Mouse (Mus musculus) lung, embryonic 16.5 days (tissue): ENCODE measurements at regions not wholly inside any gene's neighbourhood (a gene's known extent, or its start where the extent isn't known, plus 50 kb on each side); places are given as distances from the start of the nearest gene placed in this dataset.

ENCODE experiments used
- ATAC-seq: fragments of 200-750 bp; cut with Nextera tagmentation; 2 replicates; pipeline ENCODE4 v1.8.0; 2017; ENCODE audit warnings: low read depth, mild to moderate bottlenecking, moderate library complexity
- H3K27ac ChIP-seq: fragments of 300-500 bp; sonication (generic); 2 replicates; pipeline ENCODE4 v1.5.1; 2014; ENCODE audit warnings: mild to moderate bottlenecking, control low read depth, low read length
- H3K27me3 ChIP-seq: fragments of 300-500 bp; sonication (generic); 2 replicates; pipeline ENCODE4 v1.6.1; 2014; ENCODE audit warnings: low read depth, low read length, mixed read lengths; ENCODE audit not compliant: control insufficient read depth, insufficient read depth
- H3K36me3 ChIP-seq: fragments of 300-500 bp; sonication (generic); 2 replicates; pipeline ENCODE4 v1.6.1; 2014; ENCODE audit warnings: low read length; ENCODE audit not compliant: control insufficient read depth, insufficient read depth
- H3K4me1 ChIP-seq: fragments of 300-500 bp; sonication (generic); replicated peaks from 2 replicates; pipeline ENCODE4 v1.6.1; 2014; ENCODE audit warnings: low read length, mixed read lengths; ENCODE audit not compliant: control insufficient read depth, insufficient read depth
- H3K4me2 ChIP-seq: fragments of 300-500 bp; sonication (generic); 2 replicates; pipeline ENCODE4 v1.6.1; 2014; ENCODE audit warnings: low read depth, low read length, control low read depth
- H3K4me3 ChIP-seq: fragments of 300-500 bp; sonication (generic); 2 replicates; pipeline ENCODE4 v1.5.1; 2014; ENCODE audit warnings: mild to moderate bottlenecking, low read length, control low read depth
- H3K9ac ChIP-seq: fragments of 300-500 bp; sonication (generic); 2 replicates; pipeline ENCODE4 v1.6.1; 2014; ENCODE audit warnings: low read length, control low read depth
- H3K9me3 ChIP-seq: fragments of 300-500 bp; sonication (generic); 2 replicates; pipeline ENCODE4 v1.6.1; 2016; ENCODE audit warnings: low read length; ENCODE audit not compliant: control insufficient read depth
- WGBS: fragments of 180-500 bp; shearing (Covaris S2); extraction: QIAGEN DNeasy Blood & Tissue Kit; methylation state at CpG from one replicate; pipeline ENCODE4 v1.1.7; 2014; 5-methylcytosine and 5-hydroxymethylcytosine counted together

DNA sequence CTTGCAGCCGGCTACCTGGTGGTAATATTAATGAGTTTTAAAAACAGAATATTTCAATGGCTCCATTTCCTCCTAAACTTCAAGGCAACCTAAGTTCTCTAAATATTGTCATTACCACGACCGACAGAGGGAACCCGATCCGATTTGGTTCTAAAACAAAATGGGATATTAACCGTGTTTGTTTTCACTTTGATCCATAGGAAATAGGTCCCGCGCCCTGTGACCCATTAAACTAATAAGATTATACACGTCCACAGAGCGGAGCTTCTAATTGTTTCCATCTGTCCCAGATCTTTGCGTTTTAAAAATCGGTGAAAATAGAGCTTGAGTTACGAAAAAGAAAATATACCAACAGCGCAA lies 254.8 kb upstream of the Nfe2l3 start:
- no peak overlapping the region for H3K27ac ChIP-seq
- 2% methylated on average over 14 of the region's 14 CpGs for WGBS
- H3K9ac ChIP-seq: no peak overlapping the region
- no peaks in the 10 kb centered on the region for H3K36me3 ChIP-seq
- peak overlapping the region; percentile 44 for H3K4me3 ChIP-seq
- H3K4me1 ChIP-seq: peaks cover 4% of the 10 kb centered on the region; the same call in 1 of the 2 replicates
- no peaks in the 10 kb centered on the region for H3K9me3 ChIP-seq
- peak overlapping the region; percentile 58 for H3K4me2 ChIP-seq
- ATAC-seq: no peak
- H3K27me3 ChIP-seq: peaks cover 65% of the 10 kb centered on the region

DNA sequence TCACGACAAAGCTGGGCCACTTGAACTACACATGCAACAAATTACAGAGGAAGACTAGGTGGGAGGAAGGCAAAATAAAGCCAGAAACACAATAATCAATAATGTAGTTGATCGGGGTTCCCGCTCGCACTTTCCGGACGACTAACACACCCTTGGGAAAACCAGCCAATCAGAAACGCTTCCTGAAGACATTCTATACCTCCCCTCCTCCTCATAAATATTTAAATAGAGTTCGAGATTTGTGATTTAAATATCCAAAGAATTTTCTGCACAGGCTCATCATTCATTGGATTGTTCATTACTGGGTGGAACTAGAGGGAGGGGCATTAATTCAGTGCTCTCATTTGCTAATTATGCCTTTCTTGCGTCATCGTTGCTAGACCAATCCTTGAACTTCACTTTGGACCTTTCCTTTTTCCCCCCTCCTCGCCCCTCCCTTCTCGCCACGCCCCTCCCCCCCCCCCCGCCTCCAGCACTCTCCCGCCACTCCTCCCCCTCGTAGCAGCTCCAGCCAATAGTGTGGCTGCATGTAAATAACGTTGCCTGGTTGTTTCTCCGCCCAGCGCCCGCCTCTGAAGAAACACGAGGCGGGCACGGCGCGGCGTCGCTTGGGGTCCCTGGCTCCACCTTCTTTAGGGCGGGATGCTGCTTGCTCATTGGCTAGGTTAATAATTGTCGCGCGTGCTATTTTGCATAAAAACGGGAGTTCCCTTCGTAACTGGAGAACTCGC lies 254.2 kb upstream of the Nfe2l3 start:
- Histone ChIP-seq H3K4me3 (peak overlapping the region; percentile 44), H3K4me1 (peaks cover 4% of the 10 kb centered on the region; the same call in 1 of the 2 replicates), H3K9ac (no peak overlapping the region), H3K4me2 (peak overlapping the region; percentile 58), H3K27me3 (peaks cover 64% of the 10 kb centered on the region), H3K36me3 (no peaks in the 10 kb centered on the region), H3K9me3 (no peaks in the 10 kb centered on the region), H3K27ac (no peak overlapping the region)
- under 1% methylated on average over 28 of the region's 34 CpGs for WGBS
- peak; percentile 99 for ATAC-seq

DNA sequence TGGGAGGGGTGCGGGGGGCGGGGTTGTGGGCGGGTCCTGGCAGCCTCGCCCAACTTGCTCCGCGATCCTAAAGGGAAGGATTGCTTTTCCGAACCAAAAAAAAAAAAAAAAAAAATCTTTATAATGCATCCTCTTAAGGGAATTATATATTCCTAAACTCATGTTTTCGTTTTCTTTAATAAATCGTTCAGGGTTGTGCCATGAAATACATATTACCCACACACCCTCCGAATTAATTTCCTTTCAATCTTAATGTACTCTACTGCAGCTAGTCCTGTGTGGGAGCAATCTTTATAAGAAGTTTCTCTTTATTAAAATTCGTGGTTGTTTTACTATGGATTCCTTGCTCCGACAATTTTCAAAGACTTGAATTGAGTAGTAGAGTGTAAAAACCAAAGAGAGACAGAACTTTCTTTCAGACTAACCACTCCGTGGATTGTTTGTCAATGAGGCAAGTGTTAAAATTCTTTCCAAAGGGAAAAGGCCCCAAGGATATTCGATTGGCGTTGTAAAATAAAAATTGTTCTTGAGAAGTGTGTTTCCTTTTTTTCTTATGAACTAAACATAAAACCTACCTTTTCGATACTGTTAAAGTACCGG lies 253.6 kb upstream of the Nfe2l3 start:
- Histone ChIP-seq H3K36me3 (no peaks in the 10 kb centered on the region), H3K27ac (no peak overlapping the region), H3K4me3 (no peak overlapping the region), H3K4me1 (peaks cover 4% of the 10 kb centered on the region; the same call in 1 of the 2 replicates), H3K27me3 (peaks cover 66% of the 10 kb centered on the region), H3K9ac (no peak overlapping the region), H3K9me3 (no peaks in the 10 kb centered on the region), H3K4me2 (peak overlapping the region; percentile 58)
- 2% methylated on average over 17 of the region's 17 CpGs for WGBS
- ATAC-seq: peak; percentile 10

DNA sequence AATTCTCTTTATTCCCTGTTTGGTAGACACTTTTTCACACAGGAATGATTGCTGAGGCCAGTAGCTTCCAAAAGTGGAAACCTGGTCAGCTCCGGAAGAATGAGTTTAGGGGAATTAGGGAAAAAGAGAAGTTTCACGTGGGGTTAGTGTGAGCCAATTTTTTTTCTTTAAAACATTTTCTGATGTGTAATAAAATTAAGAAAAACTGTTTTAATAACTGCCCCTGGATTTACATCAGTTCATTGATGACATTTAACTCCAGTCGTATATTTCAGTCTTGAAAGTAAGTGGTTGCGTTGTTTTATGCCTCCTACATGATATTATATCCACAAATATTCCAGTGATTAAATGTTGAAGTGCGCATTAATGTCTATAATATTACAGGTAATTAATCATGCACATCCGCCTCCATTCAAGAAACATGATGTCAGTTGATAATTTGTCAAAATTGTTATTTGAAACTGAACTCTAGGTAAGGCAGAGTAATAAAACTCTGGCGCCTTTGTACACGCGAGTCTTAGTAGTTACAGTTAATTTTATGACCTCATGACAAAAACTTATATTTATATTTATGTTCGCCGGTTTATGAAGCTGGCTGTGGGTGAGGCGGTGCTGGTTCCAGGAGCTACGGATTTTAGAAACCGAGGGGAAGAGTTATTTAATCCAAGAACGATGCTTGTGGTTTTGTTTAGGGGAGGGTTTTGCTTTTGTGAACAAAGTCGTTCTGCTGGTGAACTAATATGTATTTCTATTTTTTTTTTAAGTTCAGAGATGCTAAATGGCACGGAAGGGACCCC lies 252.5 kb upstream of the Nfe2l3 start:
- H3K4me3 ChIP-seq: no peak overlapping the region
- WGBS: 7% methylated on average over 17 of the region's 17 CpGs
- no peak for ATAC-seq
- no peaks in the 10 kb centered on the region for H3K4me1 ChIP-seq
- H3K27me3 ChIP-seq: peaks cover 65% of the 10 kb centered on the region
- H3K36me3 ChIP-seq: no peaks in the 10 kb centered on the region
- no peaks in the 10 kb centered on the region for H3K9me3 ChIP-seq
- no peak overlapping the region for H3K9ac ChIP-seq
- no peak overlapping the region for H3K4me2 ChIP-seq
- H3K27ac ChIP-seq: no peak overlapping the region

DNA sequence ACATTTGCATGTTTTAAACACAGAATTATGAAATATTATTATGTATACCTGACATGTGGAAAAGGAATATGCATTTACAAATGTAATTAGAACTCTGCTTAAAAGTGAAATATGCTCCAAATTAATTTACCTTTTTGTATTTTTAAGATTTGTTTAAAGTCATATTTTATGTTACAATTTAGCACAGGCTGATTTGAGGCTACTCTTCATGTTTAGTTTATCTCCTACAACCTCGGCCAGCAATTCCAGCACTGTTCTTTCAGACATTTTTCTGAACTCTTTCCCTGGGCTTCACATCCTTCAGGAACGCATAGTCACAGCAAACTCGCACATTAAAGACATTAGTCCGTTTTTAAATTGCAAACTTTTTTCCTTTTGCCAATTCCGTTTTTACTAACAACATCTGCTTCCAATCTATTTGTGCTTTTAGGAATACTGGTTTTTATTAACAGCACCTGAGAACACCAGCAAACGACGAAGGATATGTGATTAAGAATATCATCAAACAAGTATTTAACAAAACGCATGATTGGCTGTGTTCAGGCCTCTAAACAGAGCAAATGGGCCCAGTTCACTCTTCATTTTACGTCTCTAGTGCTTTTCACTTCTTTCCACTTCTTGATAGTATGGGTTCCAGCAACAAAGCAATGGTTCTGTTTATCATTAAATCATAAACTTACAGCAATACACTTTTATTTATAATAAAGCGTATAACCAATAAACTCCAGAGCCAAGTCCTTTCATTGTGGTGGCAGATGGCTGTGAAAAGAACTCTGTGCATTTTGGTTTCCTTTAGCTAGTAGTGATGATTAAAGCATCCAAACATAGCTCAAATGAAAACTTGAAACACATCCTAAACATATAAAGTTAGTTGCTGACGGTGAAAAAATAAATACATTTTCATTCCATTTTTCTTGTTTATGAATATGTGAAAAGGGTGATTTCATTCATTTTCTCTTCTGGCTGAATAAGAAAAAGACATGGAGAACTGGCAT lies 251.3 kb upstream of the Nfe2l3 start:
- no peak overlapping the region for H3K27ac ChIP-seq
- no peaks in the 10 kb centered on the region for H3K36me3 ChIP-seq
- no peak overlapping the region for H3K4me2 ChIP-seq
- WGBS: 8% methylated on average over 11 of the region's 11 CpGs
- H3K27me3 ChIP-seq: peaks cover 65% of the 10 kb centered on the region
- H3K4me3 ChIP-seq: no peak overlapping the region
- no peak overlapping the region for H3K9ac ChIP-seq
- no peak for ATAC-seq
- no peaks in the 10 kb centered on the region for H3K9me3 ChIP-seq
- no peaks in the 10 kb centered on the region for H3K4me1 ChIP-seq

DNA sequence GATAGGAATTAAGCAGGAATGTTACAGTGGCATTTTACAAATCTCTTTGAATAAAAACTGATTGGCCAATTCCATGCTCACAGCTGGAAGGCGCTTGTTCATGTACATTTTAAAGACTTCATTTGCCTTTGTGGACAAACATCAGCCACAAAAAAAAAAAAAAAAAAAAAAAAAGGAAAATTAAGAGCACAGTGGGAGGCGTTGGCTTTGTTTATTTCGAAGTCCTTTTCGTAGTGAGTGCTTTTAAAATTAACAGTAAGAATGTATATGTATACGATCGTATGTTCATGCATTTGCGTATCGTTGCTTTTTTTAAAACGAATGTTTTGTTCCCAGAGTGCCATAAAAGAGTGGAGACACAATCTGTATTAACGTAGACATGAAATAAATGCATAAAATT lies 250.6 kb upstream of the Nfe2l3 start:
- no peaks in the 10 kb centered on the region for H3K36me3 ChIP-seq
- no peak overlapping the region for H3K27ac ChIP-seq
- no peak overlapping the region for H3K4me3 ChIP-seq
- WGBS: 26% methylated on average over 10 of the region's 10 CpGs
- peaks cover 65% of the 10 kb centered on the region for H3K27me3 ChIP-seq
- H3K9me3 ChIP-seq: no peaks in the 10 kb centered on the region
- H3K9ac ChIP-seq: no peak overlapping the region
- no peaks in the 10 kb centered on the region for H3K4me1 ChIP-seq
- ATAC-seq: no peak
- no peak overlapping the region for H3K4me2 ChIP-seq

DNA sequence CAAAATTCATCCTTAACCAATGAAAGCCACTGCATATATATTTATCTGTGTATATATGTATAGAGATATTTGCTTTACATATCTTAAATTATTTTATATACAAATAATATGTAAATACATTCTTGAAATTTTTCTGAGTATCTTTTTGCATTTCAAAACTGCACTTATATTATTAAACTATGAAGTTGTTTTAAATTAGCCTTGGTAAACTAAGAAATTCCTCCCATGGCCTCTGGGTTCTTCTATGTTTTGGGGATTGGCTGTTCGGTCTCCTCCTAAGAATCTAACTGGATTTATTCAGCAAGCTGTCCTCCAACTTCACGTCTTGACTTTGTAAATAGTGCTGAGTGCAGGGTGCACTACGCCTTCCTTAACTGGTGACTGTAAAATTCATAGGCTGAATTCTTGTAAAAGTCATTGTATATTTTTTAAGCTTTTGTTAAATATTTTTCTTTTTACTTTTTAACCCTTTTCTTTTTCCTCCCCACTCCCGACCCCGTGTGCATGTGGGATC lies 249.6 kb upstream of the Nfe2l3 start:
- no peak overlapping the region for H3K4me2 ChIP-seq
- H3K9me3 ChIP-seq: no peaks in the 10 kb centered on the region
- peaks cover 68% of the 10 kb centered on the region for H3K27me3 ChIP-seq
- no peak overlapping the region for H3K4me3 ChIP-seq
- WGBS: 8% methylated on average over 5 of the region's 5 CpGs
- H3K4me1 ChIP-seq: no peaks in the 10 kb centered on the region
- ATAC-seq: no peak
- no peak overlapping the region for H3K9ac ChIP-seq
- no peak overlapping the region for H3K27ac ChIP-seq
- H3K36me3 ChIP-seq: no peaks in the 10 kb centered on the region

DNA sequence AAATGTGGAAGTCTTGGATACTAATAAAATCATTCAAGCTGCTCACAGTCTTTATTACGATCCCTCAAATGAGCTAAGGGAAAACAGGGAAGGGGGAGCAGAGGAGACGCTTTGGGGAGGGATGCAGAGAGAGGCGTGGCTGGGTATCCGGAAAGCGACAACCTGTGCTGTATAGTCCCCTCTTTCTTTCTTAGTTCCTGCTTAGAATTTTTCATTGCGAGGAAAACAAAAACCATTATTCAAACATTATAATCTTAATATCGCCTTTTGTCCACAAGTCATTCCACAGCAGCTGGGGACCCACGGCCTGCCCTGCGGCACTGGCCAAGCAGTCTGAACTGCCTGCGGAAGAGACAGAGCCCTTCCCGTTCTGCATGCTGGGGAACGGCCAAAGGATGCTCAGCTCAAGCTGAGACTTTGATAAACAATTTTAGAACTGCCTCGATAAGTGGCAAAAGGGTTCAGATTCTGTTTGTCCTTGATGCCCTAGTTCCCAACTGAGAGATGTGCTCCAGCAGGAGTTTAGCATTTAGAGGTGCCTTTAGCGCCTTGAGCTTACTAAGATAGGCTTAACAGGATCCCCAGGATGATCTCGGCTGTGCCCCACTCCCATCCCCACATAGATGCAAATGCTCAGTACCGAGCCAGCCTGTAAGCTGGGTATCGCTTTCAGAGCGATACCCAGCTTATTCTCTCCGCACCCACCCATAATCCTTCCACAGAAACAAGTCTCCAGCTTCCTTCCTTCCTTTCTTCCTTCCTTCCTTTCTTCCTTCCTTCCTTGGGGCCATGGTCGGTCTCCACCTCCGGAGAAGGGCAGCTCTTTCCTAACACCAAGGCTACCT lies 248.7 kb upstream of the Nfe2l3 start:
- Histone ChIP-seq H3K4me2 (no peak overlapping the region), H3K9me3 (no peaks in the 10 kb centered on the region), H3K4me1 (no peaks in the 10 kb centered on the region), H3K27ac (no peak overlapping the region), H3K27me3 (peaks cover 77% of the 10 kb centered on the region), H3K36me3 (no peaks in the 10 kb centered on the region), H3K9ac (no peak overlapping the region), H3K4me3 (no peak overlapping the region)
- ATAC-seq: no peak
- WGBS: 1% methylated on average over 21 of the region's 21 CpGs
